Mouse (Mus musculus) cerebellum, adult 2 months (tissue): ENCODE data around the gene Kcmf1. TPM values are rescaled to one million over a fixed set of nuclear protein-coding genes. Genes with fewer than 3 reads are reported as not detected.

Experiments used
- DNase-seq, 2 experiments: peaks; one replicate each; pipeline ENCODE4 v3.0.0; 2021
- H3K27ac ChIP-seq: fragments of 200-500 bp; 2 replicates; pipeline ENCODE4 v1.5.1; 2012; ENCODE audit warnings: low read length, control low read depth, inconsistent platforms; ENCODE audit not compliant: insufficient read depth
- H3K27me3 ChIP-seq: fragments of 200-500 bp; 2 replicates; pipeline ENCODE4 v1.6.1; 2012; ENCODE audit warnings: inconsistent platforms, mild to moderate bottlenecking, low read length, moderate library complexity; ENCODE audit not compliant: control insufficient read depth, insufficient read depth
- H3K4me1 ChIP-seq: fragments of 200-500 bp; 2 replicates; pipeline ENCODE4 v1.6.1; 2011; ENCODE audit warnings: low read length; ENCODE audit not compliant: control insufficient read depth, insufficient read depth
- H3K4me3 ChIP-seq: fragments of 200-500 bp; replicated peaks from 2 replicates; pipeline ENCODE3; 2011; ENCODE audit warnings: mild to moderate bottlenecking, low read depth, low read length, control low read depth; ENCODE audit not compliant: insufficient read depth
- CTCF ChIP-seq: fragments of 200-500 bp; IDR thresholded peaks from 2 replicates; pipeline ENCODE4 v1.5.1; 2011; ENCODE audit warnings: low read depth, mild to moderate bottlenecking, control low read depth, low read length, moderate library complexity, borderline replicate concordance; ENCODE audit not compliant: insufficient read depth
- POLR2A ChIP-seq: fragments of 200-500 bp; IDR thresholded peaks from 2 replicates; pipeline ENCODE4 v1.6.1; 2011; ENCODE audit warnings: low read length, control low read depth, borderline replicate concordance; ENCODE audit not compliant: insufficient read depth
- WGBS: fragments of 180-500 bp; shearing (Covaris S2); methylation state at CpG from one replicate; pipeline ENCODE4 v1.1.7; 2018; 5-methylcytosine and 5-hydroxymethylcytosine counted together
- polyA plus RNA-seq: library from polyadenylated mRNA; depleted of rRNA; stranded (reverse); fragments of >200 nt; gene quantifications from 2 replicates; pipeline ENCODE4 v1.2.3, GENCODE M21; 2012

Kcmf1 gene
- polyA plus RNA-seq, 1 experiment = 86.1 TPM

DNA sequence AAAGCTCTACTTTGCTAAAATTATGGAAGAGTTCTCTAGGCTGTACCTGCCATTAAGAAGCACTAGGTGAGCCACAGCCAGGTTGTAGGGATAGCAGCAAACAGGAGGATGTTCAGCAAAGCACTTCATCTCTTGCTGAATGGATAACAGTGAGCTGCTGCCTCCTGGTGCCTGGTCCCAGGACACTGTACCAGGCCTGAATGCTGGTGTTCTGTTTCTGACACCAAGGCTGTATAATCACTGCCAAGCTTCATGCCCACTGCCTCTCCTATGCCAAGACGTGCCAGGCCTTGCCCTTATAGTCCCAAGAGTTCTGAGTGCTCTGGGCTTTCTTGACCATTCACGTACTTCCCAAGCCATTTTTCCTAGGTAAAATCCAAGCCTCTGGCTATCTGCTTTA is 8.5 kb downstream of the Kcmf1 start:
- TF ChIP-seq CTCF (0 out of 2 replicates have a peak, but pooled peaks have one; percentile 17), POLR2A (no peak)
- H3K4me3 ChIP-seq = no peak overlapping the region
- WGBS = 30% methylated on average over 2 of the region's 2 CpGs
- no peak overlapping the region for H3K27ac ChIP-seq
- H3K27me3 ChIP-seq = no peaks in the 10 kb centered on the region
- peaks cover 3% of the 10 kb centered on the region for H3K4me1 ChIP-seq
- peak in 1 of 2 experiments; percentile 27 for DNase-seq

DNA sequence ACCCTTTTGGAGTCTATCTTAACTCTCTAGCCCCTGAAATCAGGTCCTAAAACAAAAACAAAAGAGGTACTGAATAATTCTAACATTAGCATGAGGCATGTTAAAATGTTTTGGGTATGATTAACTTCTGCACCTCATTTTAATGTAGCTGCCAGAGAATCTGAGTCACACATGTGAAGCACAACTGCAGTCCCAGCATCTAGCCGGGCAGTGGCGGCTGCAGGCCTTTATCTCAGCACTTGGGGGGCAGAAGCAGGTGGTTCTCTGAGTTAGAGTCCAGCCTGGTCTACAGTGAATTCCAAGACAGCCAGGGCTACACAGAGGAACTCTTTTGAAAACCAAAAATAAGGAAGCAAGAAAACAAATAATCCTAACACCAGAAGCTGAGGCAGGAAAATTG is 11.1 kb downstream of the Kcmf1 start:
- WGBS = 68% methylated on average over 2 of the region's 2 CpGs

DNA sequence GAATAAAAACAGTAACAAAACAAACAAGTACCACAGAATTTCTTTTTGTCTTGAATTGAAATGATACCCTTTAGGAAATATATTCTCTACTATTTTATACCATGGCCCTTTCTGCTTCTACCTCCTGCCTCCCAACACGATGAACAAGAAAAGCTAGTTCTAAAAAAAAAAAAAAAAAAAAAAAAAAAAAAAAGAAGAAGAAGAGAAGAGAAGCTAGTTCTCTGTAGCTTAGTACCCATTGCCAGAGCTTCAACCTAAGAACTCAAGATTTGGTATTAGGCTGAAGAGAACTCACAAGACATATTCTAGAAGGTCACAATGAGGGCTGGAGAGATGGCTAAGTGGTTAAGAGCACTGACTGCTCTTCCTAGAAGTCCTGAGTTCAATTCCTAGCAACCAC is 14.5 kb downstream of the Kcmf1 start:
- Histone ChIP-seq H3K27me3 (no peaks in the 10 kb centered on the region), H3K27ac (no peak overlapping the region), H3K4me3 (no peak overlapping the region), H3K4me1 (peaks cover 6% of the 10 kb centered on the region)
- DNase-seq = no peak
- no peak for TF ChIP-seq POLR2A
- TF ChIP-seq CTCF = no peak
- 81% methylated on average over 1 of the region's 1 CpGs for WGBS

More for the DNA sequence above, 11.1 kb downstream of the Kcmf1 start:
- Histone ChIP-seq H3K27ac (no peak overlapping the region), H3K4me3 (no peak overlapping the region), H3K27me3 (no peaks in the 10 kb centered on the region), H3K4me1 (no peaks in the 10 kb centered on the region; the same call in 1 of the 2 replicates)
- TF ChIP-seq CTCF (no peak), POLR2A (no peak)
- no peak for DNase-seq

DNA sequence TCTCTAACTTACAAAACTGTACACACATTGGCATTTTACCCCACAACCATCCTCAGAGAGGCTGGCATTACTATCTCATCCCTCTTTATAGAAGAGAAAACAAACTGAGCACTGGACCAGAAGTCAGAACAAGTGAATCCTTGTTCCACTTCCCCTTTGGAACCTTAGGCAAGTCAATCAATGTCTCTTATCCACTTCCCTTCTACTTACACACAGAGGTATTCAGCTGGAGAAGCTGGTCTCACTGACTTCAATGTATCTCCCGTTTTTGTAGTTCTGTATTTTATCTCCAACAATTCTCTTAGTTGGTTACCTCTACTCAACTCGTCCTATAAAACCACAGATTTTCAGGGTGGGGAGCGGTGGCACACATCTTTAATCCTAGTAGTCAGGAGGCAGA is 15.0 kb downstream of the Kcmf1 start:
- no peak overlapping the region for H3K27ac ChIP-seq
- H3K4me3 ChIP-seq = no peak overlapping the region
- no peak for DNase-seq
- no peak for TF ChIP-seq CTCF
- TF ChIP-seq POLR2A = no peak
- H3K27me3 ChIP-seq = no peaks in the 10 kb centered on the region
- 89% methylated on average over 3 of the region's 3 CpGs for WGBS
- H3K4me1 ChIP-seq = peaks cover 6% of the 10 kb centered on the region

DNA sequence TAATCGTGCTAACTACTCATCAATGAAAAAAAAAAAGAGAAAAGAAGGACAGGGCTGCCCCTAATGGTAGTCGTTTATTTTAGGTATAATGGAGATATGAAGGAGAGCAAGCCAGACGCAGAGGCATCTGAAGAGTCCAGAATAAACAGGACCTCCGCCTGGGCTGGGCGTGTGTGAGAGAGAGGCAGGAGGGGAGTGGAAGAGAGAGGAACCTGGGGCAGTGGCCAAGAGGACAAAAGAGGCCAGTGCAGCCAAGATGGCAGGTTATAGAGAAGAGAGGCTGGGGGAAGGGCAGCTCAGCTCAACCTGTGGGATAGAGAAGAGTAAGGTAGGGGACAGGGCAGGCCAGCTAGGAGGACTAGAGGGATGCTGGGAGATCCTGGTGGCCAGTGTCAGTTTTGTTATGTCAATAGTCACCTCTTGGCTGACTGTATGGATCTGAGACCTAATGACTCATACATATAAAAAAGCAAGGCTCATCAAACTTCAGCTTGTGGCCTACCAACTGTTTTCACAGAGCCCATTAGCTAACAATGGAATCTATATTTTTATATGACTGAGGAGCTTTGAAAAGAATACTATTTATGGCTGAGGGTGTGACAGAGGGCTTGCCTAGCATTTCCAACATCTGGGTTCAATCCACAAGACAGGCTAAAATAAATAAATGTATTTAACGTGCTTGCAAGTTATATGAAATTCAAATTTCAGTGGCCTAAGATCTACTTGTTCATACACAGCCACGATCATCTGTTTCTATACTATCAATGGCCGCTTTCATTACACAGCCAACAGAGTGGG is 16.9 kb downstream of the Kcmf1 start:
- peak; percentile 28 to 42 for DNase-seq
- 53% methylated on average over 8 of the region's 8 CpGs for WGBS
- TF ChIP-seq POLR2A = no peak
- no peak for TF ChIP-seq CTCF
- Histone ChIP-seq H3K4me1 (peaks cover 13% of the 10 kb centered on the region), H3K27ac (no peak overlapping the region), H3K4me3 (no peak overlapping the region), H3K27me3 (no peaks in the 10 kb centered on the region)

DNA sequence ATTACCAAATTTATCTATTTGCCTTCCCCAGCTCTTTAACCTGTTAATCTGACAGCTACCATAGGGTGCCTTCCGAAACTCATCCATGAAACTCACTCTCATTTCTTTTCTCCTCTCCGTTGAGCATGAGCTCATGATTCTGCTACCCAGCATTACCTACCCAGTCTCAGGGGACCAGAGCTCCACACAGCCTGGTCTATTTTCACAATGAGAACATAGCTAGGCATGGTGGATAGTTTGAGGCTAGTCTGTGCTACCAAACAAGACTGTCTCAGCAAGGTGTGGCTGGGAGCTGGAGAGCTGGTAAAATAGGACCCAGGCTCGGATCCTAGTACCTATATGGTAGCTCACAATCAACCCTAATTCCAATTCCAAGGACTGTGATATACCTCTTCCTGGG is 17.6 kb downstream of the Kcmf1 start:
- Histone ChIP-seq H3K27me3 (no peaks in the 10 kb centered on the region), H3K4me3 (no peak overlapping the region), H3K27ac (no peak overlapping the region), H3K4me1 (peaks cover 13% of the 10 kb centered on the region)
- no peak for TF ChIP-seq POLR2A
- no peak for TF ChIP-seq CTCF
- DNase-seq = no peak
- 85% methylated on average over 3 of the region's 3 CpGs for WGBS

DNA sequence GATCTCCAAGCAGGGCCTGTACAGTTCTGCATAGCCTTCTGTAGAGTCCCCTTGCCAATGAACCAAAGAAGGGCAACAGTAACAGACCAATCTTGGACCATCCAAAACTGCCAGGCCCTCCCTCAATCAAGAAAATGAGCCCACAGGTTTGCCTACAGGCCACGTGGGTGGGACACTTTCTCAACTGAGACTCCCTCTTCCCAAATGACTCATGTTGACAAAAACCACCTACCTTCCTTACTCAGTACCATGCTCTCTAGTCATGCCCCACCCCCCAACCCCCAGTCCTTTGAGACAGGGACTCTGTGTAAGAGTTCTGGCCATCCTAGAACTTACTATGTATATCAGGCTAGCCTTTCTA is 18.2 kb downstream of the Kcmf1 start:
- H3K4me1 ChIP-seq = peaks cover 13% of the 10 kb centered on the region
- WGBS = 83% methylated on average over 1 of the region's 1 CpGs

DNA sequence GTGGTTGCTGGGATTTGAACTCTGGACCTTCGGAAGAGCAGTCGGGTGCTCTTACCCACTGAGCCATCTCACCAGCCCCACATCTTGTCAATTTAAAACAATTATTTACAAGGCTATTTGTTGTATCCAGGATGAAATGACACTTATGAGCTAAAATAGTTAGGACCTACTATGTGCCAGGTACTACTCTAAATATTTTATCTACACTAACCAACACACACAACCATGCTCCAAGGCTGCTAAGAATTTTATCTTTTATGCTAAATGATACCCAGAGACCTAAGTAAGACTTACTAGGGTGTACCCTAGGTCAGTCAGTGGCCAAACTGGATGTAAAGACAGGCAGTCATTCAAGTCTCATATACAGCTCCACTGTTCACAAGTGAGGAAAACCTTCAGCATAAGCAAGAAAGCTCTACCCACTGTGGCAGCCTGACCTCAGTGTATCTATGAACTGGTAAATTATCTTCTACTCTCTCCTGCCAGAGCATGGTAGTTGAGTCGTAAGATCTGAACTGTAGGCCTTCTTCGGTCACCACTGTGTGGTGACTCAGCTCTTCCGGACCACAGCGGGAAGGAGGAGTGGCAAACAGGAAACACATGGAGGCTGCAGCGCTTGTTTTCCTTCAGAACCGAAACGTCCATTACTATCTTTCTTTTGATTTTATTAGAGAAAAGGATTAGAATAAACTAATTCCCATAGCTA is 18.7 kb downstream of the Kcmf1 start:
- Histone ChIP-seq H3K27ac (no peak overlapping the region), H3K4me1 (peaks cover 13% of the 10 kb centered on the region), H3K4me3 (no peak overlapping the region), H3K27me3 (no peaks in the 10 kb centered on the region)
- 93% methylated on average over 9 of the region's 9 CpGs for WGBS
- no peak for DNase-seq
- TF ChIP-seq POLR2A (no peak), CTCF (no peak)

More for the DNA sequence above, 18.2 kb downstream of the Kcmf1 start:
- no peak for DNase-seq
- TF ChIP-seq POLR2A (no peak), CTCF (no peak)
- H3K27me3 ChIP-seq = no peaks in the 10 kb centered on the region
- H3K4me3 ChIP-seq = no peak overlapping the region
- no peak overlapping the region for H3K27ac ChIP-seq
